Mouse (Mus musculus) heart, postnatal 0 days (tissue): ENCODE measurements at regions not wholly inside any gene's neighbourhood (a gene's known extent, or its start where the extent isn't known, plus 50 kb on each side); places are given as distances from the start of the nearest gene placed in this dataset.

Experiments
- CTCF ChIP-seq: IDR thresholded peaks from 2 replicates; pipeline ENCODE4 v1.5.1; 2016; ENCODE audit warnings: antibody characterized with exemption, control low read depth, low read depth
- EP300 ChIP-seq: IDR thresholded peaks from 2 replicates; pipeline ENCODE4 v1.6.1; 2016; ENCODE audit warnings: antibody characterized with exemption, low read depth

DNA sequence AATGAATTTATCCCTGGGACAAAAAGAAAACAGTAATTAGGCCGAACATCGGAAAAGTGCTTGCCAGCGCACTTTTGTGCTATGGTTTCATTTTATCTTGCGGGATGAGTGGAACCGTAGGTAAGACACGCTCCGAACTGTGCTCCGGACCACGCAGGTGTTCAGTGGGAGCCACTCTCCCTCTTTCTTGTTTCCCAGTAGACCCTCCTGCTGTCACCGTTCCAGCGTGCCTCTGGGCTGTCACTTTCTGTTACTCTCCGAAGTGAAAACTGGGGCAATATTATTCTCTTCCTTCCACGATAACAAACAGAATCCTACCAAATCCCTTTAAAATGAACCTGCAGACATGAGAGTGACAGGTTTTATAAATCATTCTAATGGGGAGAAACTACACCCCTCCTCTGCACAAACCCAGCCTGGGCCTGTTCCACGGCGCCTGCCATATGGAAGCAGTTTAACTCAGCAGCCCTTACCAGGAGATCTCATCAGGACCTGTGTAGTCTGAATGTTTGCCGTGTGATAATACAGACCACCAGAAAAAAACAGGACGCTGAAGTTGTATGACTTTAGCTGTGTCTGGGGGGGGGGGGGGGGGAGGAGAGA, 550.5 kb downstream of the Pdcd6ip start:
- TF ChIP-seq CTCF (no peak), EP300 (no peak)
